Mouse (Mus musculus): Measurements from ENCODE around the gene Gatad2b. TPM values are rescaled to one million over a fixed set of nuclear protein-coding genes. Genes with fewer than 3 reads are reported as not detected.
"Not testable (repeated sequence)": the region's sequence is repeated elsewhere in the genome, so short reads cannot be mapped to it uniquely, and the experiment has no call there.

The Gatad2b gene
- polyA plus RNA-seq, 1 experiment from 2014 or later, result 3.5 TPM

- peaks cover 19% of the 10 kb centered on the region for H3K4me1 ChIP-seq (replicated peaks)
- no peak overlapping the region for H3K4me3 ChIP-seq (replicated peaks)
- H3K9ac ChIP-seq, result no peak overlapping the region
- no peak overlapping the region for H3K27ac ChIP-seq (replicated peaks)
- no peaks in the 10 kb centered on the region for H3K27me3 ChIP-seq
- no peak for ATAC-seq (ENCODE audit: insufficient read depth)
- H3K9me3 ChIP-seq (replicated peaks), result no peaks in the 10 kb centered on the region
- no peak overlapping the region for H3K4me2 ChIP-seq
- H3K36me3 ChIP-seq (replicated peaks), result no peaks in the 10 kb centered on the region
Observed at GRCm38 (mm10) chr3:90314241-90314640, 21.3 kb downstream of the Gatad2b start.

GRCm38 (mm10) chr3:90322289-90322688 is 29.3 kb downstream of the Gatad2b start:
- Histone ChIP-seq H3K4me2 (no peak overlapping the region), H3K36me3 (replicated peaks) (no peaks in the 10 kb centered on the region; the same call in 1 of the 2 replicates), H3K9ac (no peak overlapping the region), H3K4me3 (replicated peaks) (no peak overlapping the region), H3K27ac (replicated peaks) (no peak overlapping the region), H3K4me1 (replicated peaks) (peaks cover 22% of the 10 kb centered on the region), H3K27me3 (no peaks in the 10 kb centered on the region), H3K9me3 (replicated peaks) (no peaks in the 10 kb centered on the region)
- ATAC-seq (ENCODE audit: insufficient read depth), result no peak
- 69% methylated on average over 6 of the region's 6 CpGs for WGBS (ENCODE audit: insufficient replicate concordance)

GRCm38 (mm10) chr3:90323119-90323518 is 30.1 kb downstream of the Gatad2b start:
- Histone ChIP-seq H3K9me3 (replicated peaks) (no peaks in the 10 kb centered on the region), H3K4me1 (replicated peaks) (peaks cover 17% of the 10 kb centered on the region), H3K4me3 (replicated peaks) (no peak overlapping the region), H3K27me3 (no peaks in the 10 kb centered on the region), H3K4me2 (no peak overlapping the region), H3K27ac (replicated peaks) (no peak overlapping the region), H3K36me3 (replicated peaks) (no peaks in the 10 kb centered on the region; the same call in 1 of the 2 replicates), H3K9ac (no peak overlapping the region)
- WGBS (ENCODE audit: insufficient replicate concordance), result 70% methylated on average over 5 of the region's 5 CpGs
- ATAC-seq (ENCODE audit: insufficient read depth), result no peak

GRCm38 (mm10) chr3:90332485-90332884 is 39.5 kb downstream of the Gatad2b start:
- Histone ChIP-seq H3K27ac (replicated peaks) (no peak overlapping the region), H3K9ac (no peak overlapping the region), H3K4me3 (replicated peaks) (no peak overlapping the region), H3K4me2 (no peak overlapping the region), H3K36me3 (replicated peaks) (peaks cover 4% of the 10 kb centered on the region; the same call in 1 of the 2 replicates), H3K4me1 (replicated peaks) (no peaks in the 10 kb centered on the region), H3K9me3 (replicated peaks) (no peaks in the 10 kb centered on the region), H3K27me3 (no peaks in the 10 kb centered on the region)
- WGBS (ENCODE audit: insufficient replicate concordance), result 83% methylated on average over 5 of the region's 5 CpGs
- ATAC-seq (ENCODE audit: insufficient read depth), result no peak

GRCm38 (mm10) chr3:90335517-90335916 is 42.5 kb downstream of the Gatad2b start:
- Histone ChIP-seq H3K4me2 (no peak overlapping the region), H3K4me3 (replicated peaks) (no peak overlapping the region), H3K36me3 (replicated peaks) (no peaks in the 10 kb centered on the region; the same call in 1 of the 2 replicates), H3K9ac (no peak overlapping the region), H3K4me1 (replicated peaks) (peaks cover 5% of the 10 kb centered on the region; the same call in 1 of the 2 replicates), H3K27ac (replicated peaks) (no peak overlapping the region), H3K27me3 (no peaks in the 10 kb centered on the region), H3K9me3 (replicated peaks) (no peaks in the 10 kb centered on the region)
- no peak for ATAC-seq (ENCODE audit: insufficient read depth)

- Histone ChIP-seq H3K27me3 (no peaks in the 10 kb centered on the region), H3K9ac (no peak overlapping the region), H3K27ac (replicated peaks) (no peak overlapping the region), H3K9me3 (replicated peaks) (no peaks in the 10 kb centered on the region), H3K4me3 (replicated peaks) (no peak overlapping the region), H3K4me1 (replicated peaks) (peaks cover 5% of the 10 kb centered on the region; the same call in 1 of the 2 replicates), H3K4me2 (no peak overlapping the region), H3K36me3 (replicated peaks) (peaks cover 14% of the 10 kb centered on the region)
- 74% methylated on average over 3 of the region's 3 CpGs for WGBS (ENCODE audit: insufficient replicate concordance)
- ATAC-seq (ENCODE audit: insufficient read depth), result no peak
Observed at GRCm38 (mm10) chr3:90338190-90338589, 45.2 kb downstream of the Gatad2b start.

GRCm38 (mm10) chr3:90340177-90340576 is 47.2 kb downstream of the Gatad2b start:
- H3K27ac ChIP-seq (replicated peaks), result no peak overlapping the region
- H3K4me2 ChIP-seq, result no peak overlapping the region
- peaks cover 5% of the 10 kb centered on the region; the same call in 1 of the 2 replicates for H3K4me1 ChIP-seq (replicated peaks)
- H3K36me3 ChIP-seq (replicated peaks), result peaks cover 19% of the 10 kb centered on the region
- no peak overlapping the region for H3K4me3 ChIP-seq (replicated peaks)
- H3K9ac ChIP-seq, result no peak overlapping the region
- no peak for ATAC-seq (ENCODE audit: insufficient read depth)
- H3K27me3 ChIP-seq, result no peaks in the 10 kb centered on the region
- no peaks in the 10 kb centered on the region for H3K9me3 ChIP-seq (replicated peaks)

GRCm38 (mm10) chr3:90342853-90343252 is 49.9 kb downstream of the Gatad2b start:
- not testable (repeated sequence) for ATAC-seq (ENCODE audit: insufficient read depth); H3K27ac ChIP-seq (replicated peaks); H3K27me3 ChIP-seq; H3K4me3 ChIP-seq (replicated peaks); H3K4me1 ChIP-seq (replicated peaks); H3K4me2 ChIP-seq; H3K9ac ChIP-seq; H3K9me3 ChIP-seq (replicated peaks)
- peaks cover 30% of the 10 kb centered on the region for H3K36me3 ChIP-seq (replicated peaks)
- WGBS (ENCODE audit: insufficient replicate concordance), result 60% methylated on average over 2 of the region's 2 CpGs

GRCm38 (mm10) chr3:90347847-90348246 is 54.9 kb downstream of the Gatad2b start:
- ATAC-seq (ENCODE audit: insufficient read depth), result no peak
- 93% methylated on average over 4 of the region's 4 CpGs for WGBS (ENCODE audit: insufficient replicate concordance)

GRCm38 (mm10) chr3:90357959-90358358 is 65.0 kb downstream of the Gatad2b start:
- H3K36me3 ChIP-seq (replicated peaks), result peaks cover 72% of the 10 kb centered on the region
- no peak overlapping the region for H3K4me3 ChIP-seq (replicated peaks)
- no peaks in the 10 kb centered on the region for H3K9me3 ChIP-seq (replicated peaks)

More at GRCm38 (mm10) chr3:90347847-90348246, 54.9 kb downstream of the Gatad2b start:
- Histone ChIP-seq H3K27me3 (no peaks in the 10 kb centered on the region), H3K36me3 (replicated peaks) (peaks cover 54% of the 10 kb centered on the region), H3K4me3 (replicated peaks) (no peak overlapping the region), H3K9ac (no peak overlapping the region), H3K4me2 (no peak overlapping the region), H3K4me1 (replicated peaks) (no peaks in the 10 kb centered on the region), H3K9me3 (replicated peaks) (no peaks in the 10 kb centered on the region), H3K27ac (replicated peaks) (no peak overlapping the region)

GRCm38 (mm10) chr3:90359230-90359629 is 66.3 kb downstream of the Gatad2b start:
- WGBS (ENCODE audit: insufficient replicate concordance), result 61% methylated on average over 1 of the region's 1 CpGs
- ATAC-seq (ENCODE audit: insufficient read depth), result no peak
- Histone ChIP-seq H3K27me3 (no peaks in the 10 kb centered on the region), H3K4me3 (replicated peaks) (no peak overlapping the region), H3K27ac (replicated peaks) (no peak overlapping the region), H3K4me2 (no peak overlapping the region), H3K4me1 (replicated peaks) (peaks cover 11% of the 10 kb centered on the region), H3K36me3 (replicated peaks) (peaks cover 59% of the 10 kb centered on the region), H3K9ac (no peak overlapping the region), H3K9me3 (replicated peaks) (no peaks in the 10 kb centered on the region)

More at GRCm38 (mm10) chr3:90357959-90358358, 65.0 kb downstream of the Gatad2b start:
- ATAC-seq (ENCODE audit: insufficient read depth), result no peak
- no peaks in the 10 kb centered on the region for H3K27me3 ChIP-seq
- no peak overlapping the region for H3K9ac ChIP-seq
- WGBS (ENCODE audit: insufficient replicate concordance), result 83% methylated on average over 7 of the region's 7 CpGs
- H3K4me2 ChIP-seq, result no peak overlapping the region
- H3K4me1 ChIP-seq (replicated peaks), result no peaks in the 10 kb centered on the region
- no peak overlapping the region for H3K27ac ChIP-seq (replicated peaks)

- Histone ChIP-seq H3K9me3 (replicated peaks) (no peaks in the 10 kb centered on the region), H3K4me2 (no peak overlapping the region), H3K4me3 (replicated peaks) (no peak overlapping the region), H3K27me3 (no peaks in the 10 kb centered on the region), H3K9ac (no peak overlapping the region), H3K4me1 (replicated peaks) (peaks cover 15% of the 10 kb centered on the region), H3K36me3 (replicated peaks) (peaks cover 36% of the 10 kb centered on the region), H3K27ac (replicated peaks) (no peak overlapping the region)
- ATAC-seq (ENCODE audit: insufficient read depth), result no peak
- WGBS (ENCODE audit: insufficient replicate concordance), result 67% methylated on average over 4 of the region's 4 CpGs
Observed at GRCm38 (mm10) chr3:90361476-90361875, 68.5 kb downstream of the Gatad2b start.

Measured in liver, embryonic 15.5 days (tissue).